In the genomic region with DNA sequence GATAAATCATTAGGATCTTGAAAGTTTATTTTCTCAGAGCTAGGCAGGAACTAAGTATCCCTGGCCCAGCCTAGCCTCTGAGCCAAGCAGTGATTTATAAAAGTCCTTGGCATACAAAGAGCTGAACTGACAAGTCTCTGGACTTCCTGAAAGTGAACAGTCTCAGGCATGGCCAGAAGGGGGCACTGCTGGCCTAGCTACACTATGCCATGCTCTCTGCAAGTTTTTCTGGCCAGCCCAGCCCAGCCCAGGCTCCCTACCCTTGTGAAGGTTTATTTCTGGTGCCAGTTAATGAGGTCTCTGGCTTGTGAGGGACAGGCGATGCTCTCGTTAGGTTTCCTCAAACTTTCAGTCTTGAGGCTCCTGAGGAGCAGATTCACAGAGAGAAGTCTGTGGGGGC, we compare ENCODE assay signal across 8 mouse cellular contexts.
DNase-seq lines count a peak whose midpoint lies in the region; ATAC-seq and TF ChIP-seq lines count a peak whose summit lies in the region.

No protein-coding gene starts in this region.

- TF ChIP-seq POLR2A in brain, embryonic 14.5 days (IDR thresholded peaks at IDR 0.05; ENCODE audit: borderline replicate concordance, extremely low read depth, insufficient read depth, insufficient read length, poor library complexity, severe bottlenecking), result no peak

- peak; percentile 85 for TF ChIP-seq CTCF in brain, embryonic 14.5 days (IDR thresholded peaks at IDR 0.05; ENCODE audit: borderline replicate concordance, extremely low read depth, insufficient read depth, insufficient read length)
- peak; percentile 75 for TF ChIP-seq CTCF in liver, embryonic 14.5 days (IDR thresholded peaks at IDR 0.05; ENCODE audit: low read depth)

- H3K9me3 ChIP-seq in forebrain, embryonic 11.5 days (ENCODE audit: control insufficient read depth, low read length), result no peaks in the 10 kb centered on the region
- H3K9me3 ChIP-seq in heart, embryonic 15.5 days (replicated peaks), result no peaks in the 10 kb centered on the region
- no peaks in the 10 kb centered on the region for H3K9me3 ChIP-seq in liver, embryonic 14.5 days (ENCODE audit: control insufficient read depth, low read length)

- no peak overlapping the region for H3K27ac ChIP-seq in forebrain, embryonic 11.5 days (ENCODE audit: low read depth, low read length)
- peak overlapping the region; percentile 56 for H3K27ac ChIP-seq in heart, embryonic 15.5 days
- H3K27ac ChIP-seq in liver, embryonic 14.5 days, result no peak overlapping the region

- peak; percentile 47 for ATAC-seq in CD4-positive, CD25-positive, alpha-beta regulatory T cell, adult 4 months
- ATAC-seq in forebrain, embryonic 11.5 days (replicated peaks; ENCODE audit: low FRiP score), result peak; percentile 37; the same call in 1 of the 2 replicates
- ATAC-seq in heart, embryonic 15.5 days (replicated peaks; ENCODE audit: insufficient number of reproducible peaks, insufficient read depth, low FRiP score, low read depth), result peak; percentile 32
- ATAC-seq in liver, embryonic 14.5 days (ENCODE audit: insufficient read depth), result no peak
- peak; percentile 39 for ATAC-seq in neutrophil, adult 5-6 weeks (ENCODE audit: extremely low read depth, insufficient number of reproducible peaks, low FRiP score, poor library complexity, severe bottlenecking)

- H3K4me2 ChIP-seq in forebrain, embryonic 11.5 days (ENCODE audit: low read depth, low read length, severe bottlenecking), result no peak overlapping the region
- H3K4me2 ChIP-seq in heart, embryonic 15.5 days, result no peak overlapping the region
- H3K4me2 ChIP-seq in liver, embryonic 14.5 days (ENCODE audit: low read depth), result no peak overlapping the region

- no peaks in the 10 kb centered on the region; the same call in 1 of the 2 replicates for H3K36me3 ChIP-seq in forebrain, embryonic 11.5 days (ENCODE audit: control insufficient read depth, insufficient read depth, low read length)
- peaks cover 11% of the 10 kb centered on the region; the same call in 1 of the 2 replicates for H3K36me3 ChIP-seq in heart, embryonic 15.5 days
- H3K36me3 ChIP-seq in liver, embryonic 14.5 days (replicated peaks; ENCODE audit: control insufficient read depth, insufficient read depth, low read depth), result no peaks in the 10 kb centered on the region

- no peak overlapping the region for H3K9ac ChIP-seq in forebrain, embryonic 11.5 days (ENCODE audit: low read length)
- H3K9ac ChIP-seq in heart, embryonic 15.5 days, result no peak overlapping the region
- no peak overlapping the region for H3K9ac ChIP-seq in liver, embryonic 14.5 days (replicated peaks)

- DNase-seq in brain, embryonic 14.5 days (ENCODE audit: low read depth), result peak; percentile 91
- DNase-seq in forebrain, embryonic 11.5 days (ENCODE audit: low spot score), result peak; percentile 88
- peak; percentile 93 for DNase-seq in kidney, postnatal 14 days
- DNase-seq in liver, embryonic 14.5 days (ENCODE audit: low read depth in 3 of 3, low spot score in 3 of 3), result peak in 1 of 3 experiments; percentile 25
- peak; percentile 44 to 49 for DNase-seq in thymus, adult 18-20 months

- no peaks in the 10 kb centered on the region for H3K27me3 ChIP-seq in forebrain, embryonic 11.5 days (ENCODE audit: control insufficient read depth, insufficient read depth, low read length)
- H3K27me3 ChIP-seq in heart, embryonic 15.5 days, result peaks cover 17% of the 10 kb centered on the region
- no peaks in the 10 kb centered on the region for H3K27me3 ChIP-seq in liver, embryonic 14.5 days (ENCODE audit: control insufficient read depth, insufficient read depth, low read length)

- peaks cover 4% of the 10 kb centered on the region; the same call in 1 of the 2 replicates for H3K4me1 ChIP-seq in forebrain, embryonic 11.5 days (replicated peaks; ENCODE audit: control insufficient read depth, insufficient read depth, low read length)
- H3K4me1 ChIP-seq in heart, embryonic 15.5 days (replicated peaks), result peaks cover 69% of the 10 kb centered on the region
- 0 out of 4 replicates have a peak, but pooled peaks cover 0 to 2% of the 10 kb centered on the region in 2 experiments for H3K4me1 ChIP-seq in liver, embryonic 14.5 days (replicated peaks; ENCODE audit: control insufficient read depth in 2 of 2, insufficient read depth in 2 of 2, low read length in 1 of 2)

- H3K4me3 ChIP-seq in forebrain, embryonic 11.5 days (ENCODE audit: low read depth, low read length), result no peak overlapping the region
- H3K4me3 ChIP-seq in heart, embryonic 15.5 days, result no peak overlapping the region
- H3K4me3 ChIP-seq in liver, embryonic 14.5 days (ENCODE audit: insufficient read depth in 1 of 2, low read depth in 2 of 2, low read length in 2 of 2), result no peak overlapping the region

- WGBS in forebrain, embryonic 11.5 days, result 11% methylated on average over 2 of the region's 2 CpGs
- whole genome bisulfite sequencing in heart, embryonic 15.5 days, result 16% methylated on average over 2 of the region's 2 CpGs
- 22% methylated on average over 2 of the region's 2 CpGs for WGBS in liver, embryonic 14.5 days (ENCODE audit: insufficient replicate concordance)

- TF ChIP-seq EP300 in liver, embryonic 14.5 days (IDR thresholded peaks at IDR 0.05; ENCODE audit: low read depth), result no peak
